Mouse (Mus musculus): Measurements from ENCODE around the gene Eef1g. TPM values are rescaled to one million over a fixed set of nuclear protein-coding genes. Genes with fewer than 3 reads are reported as not detected.
A peak's percentile ranks its signal among the peaks of the same experiment; 100 is the strongest.

The Eef1g gene
- polyA plus RNA-seq, 1 experiment from 2014 or later, result 293 TPM

DNA sequence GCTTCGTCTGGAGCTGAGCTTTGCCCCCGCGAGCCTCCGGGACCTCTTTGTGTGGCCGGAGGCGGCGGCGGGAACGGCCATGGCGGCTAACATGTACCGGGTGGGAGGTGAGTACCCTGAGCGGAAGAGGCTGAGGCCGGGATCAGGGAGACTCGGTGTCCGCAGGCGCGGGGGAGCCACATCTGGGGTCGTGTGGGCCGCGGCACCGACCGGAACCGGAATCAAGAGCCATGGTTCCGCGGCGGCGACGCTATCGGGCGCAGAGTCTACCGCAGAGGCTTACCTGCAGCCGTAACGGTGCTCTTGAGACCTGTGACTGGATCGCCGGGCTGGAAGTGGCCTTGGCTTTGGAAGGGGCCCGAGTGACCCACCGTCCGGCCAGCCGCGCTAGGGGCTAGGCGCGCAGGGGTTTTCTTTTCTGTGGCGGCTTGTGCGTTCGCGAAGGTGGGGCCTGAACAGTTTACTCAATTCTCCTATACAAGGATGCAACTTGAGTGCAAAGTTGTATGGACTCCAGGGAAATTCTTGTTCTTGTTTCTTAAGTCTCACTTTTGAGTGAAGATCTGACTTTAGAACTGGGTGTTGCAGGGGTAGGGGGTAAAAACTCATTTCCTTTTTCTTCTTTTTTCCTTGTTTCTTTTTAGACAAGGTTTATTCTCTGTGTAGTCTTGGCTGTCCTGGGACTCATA is 24.4 kb upstream of the Eef1g start:
- H3K9ac ChIP-seq (ENCODE audit: low read depth, low read length), result peak overlapping the region; percentile 98
- peak overlapping the region; percentile 57 for H3K4me2 ChIP-seq (ENCODE audit: low read length)
- peak overlapping the region; percentile 96 for H3K27ac ChIP-seq (ENCODE audit: low read length)
- H3K9me3 ChIP-seq (replicated peaks; ENCODE audit: control insufficient read depth, low read length, poor library complexity, severe bottlenecking), result no peaks in the 10 kb centered on the region
- WGBS, result under 1% methylated on average over 46 of the region's 46 CpGs
- peak; percentile 80 for ATAC-seq
- no peaks in the 10 kb centered on the region for H3K27me3 ChIP-seq (ENCODE audit: control insufficient read depth, insufficient read depth, low read depth, low read length)
- peaks cover 28% of the 10 kb centered on the region for H3K4me1 ChIP-seq (ENCODE audit: control insufficient read depth, insufficient read depth, low read length)
- peak overlapping the region; percentile 92 for H3K4me3 ChIP-seq (ENCODE audit: low read depth, low read length)
- peaks cover 19% of the 10 kb centered on the region for H3K36me3 ChIP-seq (ENCODE audit: control insufficient read depth, insufficient read depth, low read length)

DNA sequence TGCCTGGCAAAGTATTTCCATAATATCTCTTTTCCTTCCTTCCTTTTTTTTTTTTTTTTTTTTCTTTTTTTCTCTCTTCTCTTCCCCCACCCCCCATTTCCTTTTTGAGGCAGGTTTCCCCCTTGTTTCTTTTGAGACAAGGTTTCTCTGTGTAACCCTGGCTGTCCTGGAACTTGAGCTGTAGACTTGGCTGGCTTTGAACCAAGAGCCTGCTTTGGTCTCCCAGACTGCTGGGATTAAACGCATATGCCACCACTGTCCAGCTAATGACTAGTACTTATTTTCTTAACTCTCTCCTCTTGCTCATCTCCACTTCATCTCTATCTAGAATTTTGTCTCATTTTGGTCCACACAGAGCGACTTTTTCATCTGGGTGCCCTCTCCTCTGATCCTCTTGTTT is 23.8 kb upstream of the Eef1g start:
- no peak for ATAC-seq
- 74% methylated on average over 2 of the region's 2 CpGs for WGBS
- H3K36me3 ChIP-seq (ENCODE audit: control insufficient read depth, insufficient read depth, low read length), result peaks cover 25% of the 10 kb centered on the region

DNA sequence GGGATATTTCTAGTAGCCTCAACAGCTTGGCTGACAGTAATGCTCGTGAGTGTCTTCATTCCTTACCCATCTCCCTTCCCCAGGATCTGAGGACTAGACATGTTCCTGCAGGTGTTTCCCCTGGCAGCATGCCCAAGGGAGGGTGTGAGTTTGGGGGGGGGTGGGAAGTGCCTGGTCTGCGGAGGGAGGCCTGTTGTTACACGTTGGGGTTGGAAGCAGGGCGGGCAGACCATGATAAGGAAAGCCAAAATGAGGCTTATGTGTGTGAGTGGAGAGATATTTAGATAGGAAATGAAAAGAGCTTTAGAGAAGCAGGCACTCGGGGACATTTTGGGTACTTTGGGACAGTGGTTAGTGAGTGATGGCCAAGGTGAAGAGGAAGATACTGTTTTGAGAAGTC is 22.8 kb upstream of the Eef1g start:
- WGBS, result 74% methylated on average over 5 of the region's 5 CpGs
- H3K4me3 ChIP-seq (ENCODE audit: low read depth, low read length), result no peak overlapping the region
- H3K36me3 ChIP-seq (ENCODE audit: control insufficient read depth, insufficient read depth, low read length), result peaks cover 34% of the 10 kb centered on the region
- ATAC-seq, result no peak
- no peaks in the 10 kb centered on the region for H3K9me3 ChIP-seq (replicated peaks; ENCODE audit: control insufficient read depth, low read length, poor library complexity, severe bottlenecking)
- H3K9ac ChIP-seq (ENCODE audit: low read depth, low read length), result peak overlapping the region; percentile 40; the same call in 1 of the 2 replicates
- H3K27ac ChIP-seq (ENCODE audit: low read length), result no peak overlapping the region
- H3K4me2 ChIP-seq (ENCODE audit: low read length), result peak overlapping the region; percentile 27; the same call in 1 of the 2 replicates
- no peaks in the 10 kb centered on the region for H3K27me3 ChIP-seq (ENCODE audit: control insufficient read depth, insufficient read depth, low read depth, low read length)
- peaks cover 28% of the 10 kb centered on the region for H3K4me1 ChIP-seq (ENCODE audit: control insufficient read depth, insufficient read depth, low read length)

More for the DNA sequence above, 23.8 kb upstream of the Eef1g start:
- Histone ChIP-seq H3K27me3 (ENCODE audit: control insufficient read depth, insufficient read depth, low read depth, low read length) (no peaks in the 10 kb centered on the region), H3K4me2 (ENCODE audit: low read length) (peak overlapping the region; percentile 57), H3K4me3 (ENCODE audit: low read depth, low read length) (peak overlapping the region; percentile 92), H3K9ac (ENCODE audit: low read depth, low read length) (peak overlapping the region; percentile 98), H3K4me1 (ENCODE audit: control insufficient read depth, insufficient read depth, low read length) (peaks cover 28% of the 10 kb centered on the region), H3K9me3 (replicated peaks; ENCODE audit: control insufficient read depth, low read length, poor library complexity, severe bottlenecking) (no peaks in the 10 kb centered on the region), H3K27ac (ENCODE audit: low read length) (no peak overlapping the region)

DNA sequence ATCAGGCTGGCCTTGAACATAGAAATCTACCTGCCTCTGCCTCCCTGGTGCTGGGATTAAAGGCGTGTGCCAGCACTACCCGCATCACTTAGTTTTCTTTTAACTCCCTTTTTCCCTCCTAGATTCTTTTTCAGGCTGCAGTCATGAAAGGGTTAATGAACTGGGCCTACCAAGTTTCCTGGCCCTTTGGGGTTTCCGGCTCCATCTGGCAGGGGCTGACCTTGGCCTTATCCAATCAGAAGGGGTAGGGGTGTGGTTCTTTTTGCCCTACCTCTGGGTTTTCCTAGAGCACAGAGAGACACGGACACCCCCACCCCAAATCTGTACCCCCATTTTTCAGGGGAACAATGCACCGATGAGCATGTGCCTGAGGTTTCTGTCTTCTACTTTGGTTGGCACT is 22.1 kb upstream of the Eef1g start:
- WGBS, result 33% methylated on average over 5 of the region's 5 CpGs
- Histone ChIP-seq H3K9ac (ENCODE audit: low read depth, low read length) (no peak overlapping the region), H3K27ac (ENCODE audit: low read length) (no peak overlapping the region), H3K9me3 (replicated peaks; ENCODE audit: control insufficient read depth, low read length, poor library complexity, severe bottlenecking) (no peaks in the 10 kb centered on the region), H3K4me1 (ENCODE audit: control insufficient read depth, insufficient read depth, low read length) (peaks cover 28% of the 10 kb centered on the region), H3K36me3 (ENCODE audit: control insufficient read depth, insufficient read depth, low read length) (peaks cover 38% of the 10 kb centered on the region), H3K4me2 (ENCODE audit: low read length) (peak overlapping the region; percentile 27; the same call in 1 of the 2 replicates), H3K27me3 (ENCODE audit: control insufficient read depth, insufficient read depth, low read depth, low read length) (no peaks in the 10 kb centered on the region), H3K4me3 (ENCODE audit: low read depth, low read length) (no peak overlapping the region)
- ATAC-seq, result no peak

DNA sequence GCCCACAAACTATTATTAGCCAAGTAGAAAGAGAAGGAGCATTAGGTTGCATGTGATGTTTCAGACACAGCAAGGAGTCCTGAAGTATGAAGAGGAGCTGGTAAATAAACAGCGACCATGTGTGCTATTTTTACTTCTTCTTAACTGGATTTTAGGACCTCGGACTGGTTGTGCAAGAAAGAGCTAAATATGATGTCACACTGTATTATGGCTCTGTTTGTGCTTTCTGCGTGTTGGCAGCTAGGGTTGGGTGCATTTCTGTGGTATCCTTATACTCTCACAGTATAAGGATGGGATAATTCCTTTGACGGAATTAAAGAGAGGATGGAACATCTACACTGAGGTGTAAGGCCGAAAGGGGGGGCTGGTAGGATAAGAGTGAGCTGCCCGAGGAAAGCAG is 21.6 kb upstream of the Eef1g start:
- Histone ChIP-seq H3K4me3 (ENCODE audit: low read depth, low read length) (no peak overlapping the region), H3K27me3 (ENCODE audit: control insufficient read depth, insufficient read depth, low read depth, low read length) (no peaks in the 10 kb centered on the region), H3K36me3 (ENCODE audit: control insufficient read depth, insufficient read depth, low read length) (peaks cover 38% of the 10 kb centered on the region)

DNA sequence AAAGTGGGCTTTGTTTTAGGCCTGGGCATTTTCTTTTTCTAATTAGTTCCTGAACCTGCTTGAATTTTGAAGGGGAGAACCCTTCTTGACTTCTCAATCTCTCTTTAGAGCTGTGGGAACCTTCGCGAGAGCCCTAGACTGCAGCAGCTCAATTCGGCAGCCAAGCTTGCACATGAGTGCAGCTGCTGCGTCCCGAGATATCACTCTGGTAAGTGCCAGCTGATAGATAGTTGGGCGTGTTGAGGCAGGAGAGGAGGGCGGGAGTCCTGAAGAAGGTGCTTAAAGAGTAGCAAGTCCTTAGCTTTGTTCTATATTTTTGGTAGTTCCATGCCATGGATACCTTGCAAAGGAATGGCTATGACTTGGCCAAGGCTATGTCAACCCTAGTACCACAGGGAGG is 19.9 kb upstream of the Eef1g start:
- Histone ChIP-seq H3K36me3 (ENCODE audit: control insufficient read depth, insufficient read depth, low read length) (peaks cover 50% of the 10 kb centered on the region), H3K9ac (ENCODE audit: low read depth, low read length) (no peak overlapping the region), H3K27ac (ENCODE audit: low read length) (no peak overlapping the region), H3K4me1 (ENCODE audit: control insufficient read depth, insufficient read depth, low read length) (peaks cover 24% of the 10 kb centered on the region), H3K4me3 (ENCODE audit: low read depth, low read length) (no peak overlapping the region), H3K27me3 (ENCODE audit: control insufficient read depth, insufficient read depth, low read depth, low read length) (no peaks in the 10 kb centered on the region), H3K4me2 (ENCODE audit: low read length) (no peak overlapping the region), H3K9me3 (replicated peaks; ENCODE audit: control insufficient read depth, low read length, poor library complexity, severe bottlenecking) (no peaks in the 10 kb centered on the region)
- 95% methylated on average over 7 of the region's 7 CpGs for WGBS
- ATAC-seq, result no peak

More for the DNA sequence above, 21.6 kb upstream of the Eef1g start:
- whole genome bisulfite sequencing, result 92% methylated on average over 6 of the region's 6 CpGs
- H3K9ac ChIP-seq (ENCODE audit: low read depth, low read length), result no peak overlapping the region
- ATAC-seq, result no peak
- H3K4me1 ChIP-seq (ENCODE audit: control insufficient read depth, insufficient read depth, low read length), result peaks cover 28% of the 10 kb centered on the region
- H3K9me3 ChIP-seq (replicated peaks; ENCODE audit: control insufficient read depth, low read length, poor library complexity, severe bottlenecking), result no peaks in the 10 kb centered on the region
- H3K27ac ChIP-seq (ENCODE audit: low read length), result no peak overlapping the region
- peak overlapping the region; percentile 27; the same call in 1 of the 2 replicates for H3K4me2 ChIP-seq (ENCODE audit: low read length)

DNA sequence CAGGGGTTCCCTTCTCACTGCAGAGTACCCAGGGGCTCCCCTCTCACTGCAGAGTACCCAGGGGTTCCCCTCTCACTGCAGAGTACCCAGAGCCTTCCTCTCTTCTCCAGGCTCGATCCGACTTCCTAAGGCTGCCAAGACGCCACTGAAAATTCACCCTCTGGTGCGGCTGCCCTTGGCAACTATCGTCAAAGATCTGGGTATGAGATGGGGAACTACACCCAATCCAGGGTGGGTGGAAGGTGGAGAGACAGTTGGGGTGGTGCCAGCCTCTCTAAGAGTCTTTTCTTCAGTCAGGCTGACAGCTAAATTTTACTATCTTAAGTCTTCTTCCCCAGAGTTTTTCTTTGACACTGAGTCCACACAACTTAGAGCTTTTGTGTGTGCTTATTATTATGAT is 16.7 kb upstream of the Eef1g start:
- no peak for ATAC-seq
- WGBS, result 94% methylated on average over 5 of the region's 5 CpGs
- H3K36me3 ChIP-seq (ENCODE audit: control insufficient read depth, insufficient read depth, low read length), result peaks cover 50% of the 10 kb centered on the region

DNA sequence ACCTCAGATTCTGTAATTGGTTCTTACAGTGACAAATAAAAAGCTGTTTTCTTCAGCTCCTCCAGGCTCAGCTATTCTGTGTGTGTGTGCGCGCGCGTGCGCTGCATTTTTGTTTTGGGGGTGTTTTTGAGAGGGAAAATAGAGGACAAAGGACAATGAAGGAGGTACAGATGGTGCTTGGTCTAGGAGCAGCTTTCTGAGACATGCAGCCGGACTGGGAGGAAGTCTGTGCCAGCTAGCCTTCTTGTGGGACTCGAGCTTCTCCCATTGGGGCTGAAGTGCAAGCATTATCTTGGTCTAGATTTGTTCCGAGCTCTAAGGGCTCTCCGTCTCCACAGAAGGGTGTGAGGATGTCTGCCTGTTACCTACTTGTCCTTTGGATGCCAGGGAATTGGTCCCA is 14.6 kb upstream of the Eef1g start:
- Histone ChIP-seq H3K36me3 (ENCODE audit: control insufficient read depth, insufficient read depth, low read length) (peaks cover 41% of the 10 kb centered on the region), H3K27ac (ENCODE audit: low read length) (peak overlapping the region; percentile 3; the same call in 1 of the 2 replicates), H3K9me3 (replicated peaks; ENCODE audit: control insufficient read depth, low read length, poor library complexity, severe bottlenecking) (no peaks in the 10 kb centered on the region), H3K4me1 (ENCODE audit: control insufficient read depth, insufficient read depth, low read length) (peaks cover 19% of the 10 kb centered on the region), H3K4me3 (ENCODE audit: low read depth, low read length) (no peak overlapping the region), H3K4me2 (ENCODE audit: low read length) (no peak overlapping the region), H3K9ac (ENCODE audit: low read depth, low read length) (no peak overlapping the region), H3K27me3 (ENCODE audit: control insufficient read depth, insufficient read depth, low read depth, low read length) (no peaks in the 10 kb centered on the region)
- WGBS, result 78% methylated on average over 9 of the region's 9 CpGs
- no peak for ATAC-seq

More for the DNA sequence above, 16.7 kb upstream of the Eef1g start:
- no peak overlapping the region for H3K9ac ChIP-seq (ENCODE audit: low read depth, low read length)
- H3K27ac ChIP-seq (ENCODE audit: low read length), result no peak overlapping the region
- H3K4me3 ChIP-seq (ENCODE audit: low read depth, low read length), result no peak overlapping the region
- H3K4me2 ChIP-seq (ENCODE audit: low read length), result no peak overlapping the region
- peaks cover 22% of the 10 kb centered on the region for H3K4me1 ChIP-seq (ENCODE audit: control insufficient read depth, insufficient read depth, low read length)
- no peaks in the 10 kb centered on the region for H3K27me3 ChIP-seq (ENCODE audit: control insufficient read depth, insufficient read depth, low read depth, low read length)
- H3K9me3 ChIP-seq (replicated peaks; ENCODE audit: control insufficient read depth, low read length, poor library complexity, severe bottlenecking), result no peaks in the 10 kb centered on the region

DNA sequence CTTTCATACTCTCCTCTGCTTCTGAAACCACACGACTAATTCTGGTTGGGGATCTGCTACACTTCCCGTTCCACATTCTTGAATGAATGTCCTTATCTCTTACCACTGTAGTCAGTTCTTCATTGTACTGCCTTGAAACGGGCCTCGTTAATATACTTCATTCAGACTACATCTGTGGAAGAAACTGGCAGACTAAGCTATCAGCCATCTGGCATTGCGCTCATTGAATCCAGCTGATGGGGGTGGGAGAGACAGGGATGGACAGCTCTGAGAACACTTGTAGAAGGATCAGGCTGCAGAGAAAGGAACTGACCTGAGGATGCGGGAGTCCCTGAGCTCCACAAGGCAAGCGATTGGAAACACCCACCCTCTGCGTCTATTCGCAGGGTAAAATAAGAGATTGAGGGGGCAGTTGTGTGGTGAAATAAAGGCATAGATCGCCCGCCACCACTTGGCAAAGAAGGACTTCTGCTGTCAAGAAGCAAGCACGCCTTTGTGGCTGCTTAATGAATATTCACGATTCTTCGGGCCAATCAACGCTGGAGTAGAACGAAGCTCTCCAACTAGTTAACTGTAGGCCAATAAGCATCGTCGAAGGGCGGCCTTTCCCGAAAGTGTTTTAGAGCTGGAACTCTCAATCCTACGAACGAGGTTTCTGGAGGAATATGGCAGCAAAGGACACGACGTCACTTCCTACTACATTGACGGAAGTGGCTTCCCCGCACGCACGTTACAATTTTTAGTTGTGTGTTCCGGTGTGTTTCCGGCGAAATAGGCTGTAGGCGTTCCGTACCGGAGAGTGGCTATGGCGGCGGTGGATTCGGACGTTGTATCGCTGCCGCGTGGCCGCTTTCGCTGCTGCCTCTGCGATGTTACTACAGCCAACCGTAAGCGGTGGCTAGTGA is 13.5 kb upstream of the Eef1g start, which contains the start of gene Tut1:
TSS of gene Tut1 (plus strand) at position 713 of the 905 bp plus-strand sequence.
- H3K36me3 ChIP-seq (ENCODE audit: control insufficient read depth, insufficient read depth, low read length), result peaks cover 29% of the 10 kb centered on the region
- peak within 1 kb of the TSS; percentile 75 for H3K9ac ChIP-seq (ENCODE audit: low read depth, low read length)
- no peaks in the 10 kb centered on the region for H3K9me3 ChIP-seq (replicated peaks; ENCODE audit: control insufficient read depth, low read length, poor library complexity, severe bottlenecking)
- H3K27me3 ChIP-seq (ENCODE audit: control insufficient read depth, insufficient read depth, low read depth, low read length), result no peaks in the 10 kb centered on the region
- ATAC-seq, result peak; percentile 95
- H3K4me1 ChIP-seq (ENCODE audit: control insufficient read depth, insufficient read depth, low read length), result peaks cover 19% of the 10 kb centered on the region
- H3K4me2 ChIP-seq (ENCODE audit: low read length), result peak within 1 kb of the TSS; percentile 83
- 1% methylated on average over 46 of the region's 46 CpGs for WGBS
- peak within 1 kb of the TSS; percentile 72 for H3K4me3 ChIP-seq (ENCODE audit: low read depth, low read length)
- H3K27ac ChIP-seq (ENCODE audit: low read length), result peak within 1 kb of the TSS; percentile 79
